Mouse (Mus musculus): ENCODE measurements around the gene Mif4gd. TPM values are rescaled to one million over a fixed set of nuclear protein-coding genes. Genes with fewer than 3 reads are reported as not detected.

Gene Mif4gd
- 188 and 215 TPM in 2 replicates for polyA plus RNA-seq (2012; rRNA removed)

DNA sequence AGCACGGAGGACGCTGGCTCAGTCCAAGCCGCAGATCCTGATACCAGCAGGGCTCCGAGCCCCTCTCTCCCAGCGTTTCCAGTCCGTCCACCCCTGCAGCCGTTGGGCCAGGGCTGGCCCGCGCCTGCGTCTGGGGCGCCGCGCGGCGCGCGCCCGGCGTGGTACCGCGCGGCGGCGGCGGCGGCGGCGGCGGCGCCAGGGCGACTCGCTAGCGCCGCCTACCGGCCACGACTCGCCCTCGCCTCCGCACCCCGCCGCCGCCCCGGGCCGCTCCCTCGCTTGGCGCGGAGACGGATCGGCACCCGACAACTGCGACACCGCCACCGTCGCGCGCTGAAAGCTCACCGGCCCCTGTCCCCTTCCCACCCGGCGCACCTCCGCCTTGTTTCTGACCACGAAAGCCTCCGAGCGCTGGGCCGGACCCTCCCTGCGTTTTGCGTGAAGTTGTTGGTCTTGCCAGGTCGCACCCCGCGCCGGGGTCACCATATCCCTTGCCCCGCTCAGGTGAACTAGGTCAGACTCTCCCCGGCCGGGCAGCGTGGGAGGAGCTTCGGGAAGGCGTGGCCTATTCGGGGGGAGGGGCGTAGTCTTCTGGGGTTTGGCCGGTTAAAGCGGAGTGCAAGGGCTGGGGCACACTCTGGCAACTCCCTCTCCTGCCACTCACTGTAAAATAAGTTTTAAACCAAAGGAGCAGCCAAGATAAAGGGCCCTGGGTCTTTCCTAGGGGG is at the start of gene Mif4gd:
Mif4gd (minus strand) TSS at position 560 of the 728 bp plus-strand sequence.
- H3K27me3 ChIP-seq (ENCODE audit: control insufficient read depth, insufficient read depth, low read length): no peaks in the 10 kb centered on the region
- under 1% methylated on average over 79 of the region's 80 CpGs for WGBS
- peaks cover 12% of the 10 kb centered on the region for H3K36me3 ChIP-seq (ENCODE audit: control insufficient read depth, insufficient read depth, low read length)

DNA sequence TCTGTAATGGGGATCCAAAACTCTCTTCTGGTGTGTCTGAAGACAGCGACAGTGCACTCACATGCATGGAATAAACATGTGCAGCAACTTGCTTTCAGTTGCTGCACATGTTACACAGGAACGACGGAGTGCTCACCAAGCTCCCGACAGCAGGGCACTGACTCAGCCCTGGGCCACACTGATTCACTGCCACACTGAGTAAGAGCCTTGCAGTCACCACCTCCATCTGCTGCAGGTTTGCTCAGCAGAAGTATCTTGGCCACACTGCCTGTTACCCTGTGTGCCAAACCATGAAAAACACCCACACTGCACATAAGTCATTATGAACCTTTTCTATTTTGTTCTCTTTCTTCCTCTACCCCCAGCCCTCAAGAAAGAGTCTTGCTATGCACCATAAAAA is 47.6 kb upstream of the Mif4gd start:
- Histone ChIP-seq H3K4me1 (replicated peaks; ENCODE audit: control insufficient read depth, insufficient read depth, low read length) (peaks cover 19% of the 10 kb centered on the region), H3K27me3 (ENCODE audit: control insufficient read depth, insufficient read depth, low read length) (no peaks in the 10 kb centered on the region), H3K27ac (ENCODE audit: control insufficient read depth, insufficient read depth, low read length) (no peak overlapping the region), H3K4me3 (ENCODE audit: control insufficient read depth, insufficient read depth, low read length) (no peak overlapping the region), H3K36me3 (ENCODE audit: control insufficient read depth, insufficient read depth, low read length) (no peaks in the 10 kb centered on the region)
- no peak for DNase-seq
- WGBS: 89% methylated on average over 4 of the region's 4 CpGs
- TF ChIP-seq CTCF (IDR thresholded peaks at IDR 0.05; ENCODE audit: borderline replicate concordance, control insufficient read depth, extremely low read depth, insufficient read depth, low read length, poor library complexity): no peak
- TF ChIP-seq POLR2A (IDR thresholded peaks at IDR 0.05; ENCODE audit: control insufficient read depth, extremely low read depth, insufficient read depth, low read length, poor library complexity): no peak

More for the DNA sequence above, at the start of gene Mif4gd:
- peak; percentile 98 for DNase-seq
- TF ChIP-seq POLR2A (IDR thresholded peaks at IDR 0.05; ENCODE audit: control insufficient read depth, extremely low read depth, insufficient read depth, low read length, poor library complexity) (peak; percentile 74), CTCF (IDR thresholded peaks at IDR 0.05; ENCODE audit: borderline replicate concordance, control insufficient read depth, extremely low read depth, insufficient read depth, low read length, poor library complexity) (peak; percentile 85)
- peak within 1 kb of the TSS; percentile 60 for H3K4me3 ChIP-seq (ENCODE audit: control insufficient read depth, insufficient read depth, low read length)
- peak within 1 kb of the TSS; percentile 67 for H3K27ac ChIP-seq (ENCODE audit: control insufficient read depth, insufficient read depth, low read length)
- peaks cover 17% of the 10 kb centered on the region for H3K4me1 ChIP-seq (replicated peaks; ENCODE audit: control insufficient read depth, insufficient read depth, low read length)

- Histone ChIP-seq H3K27me3 (ENCODE audit: control insufficient read depth, insufficient read depth, low read length) (no peaks in the 10 kb centered on the region), H3K36me3 (ENCODE audit: control insufficient read depth, insufficient read depth, low read length) (peaks cover 14% of the 10 kb centered on the region), H3K27ac (ENCODE audit: control insufficient read depth, insufficient read depth, low read length) (no peak overlapping the region), H3K4me1 (replicated peaks; ENCODE audit: control insufficient read depth, insufficient read depth, low read length) (peaks cover 6% of the 10 kb centered on the region), H3K4me3 (ENCODE audit: control insufficient read depth, insufficient read depth, low read length) (no peak overlapping the region)
- 73% methylated on average over 6 of the region's 6 CpGs for WGBS
- TF ChIP-seq CTCF (IDR thresholded peaks at IDR 0.05; ENCODE audit: borderline replicate concordance, control insufficient read depth, extremely low read depth, insufficient read depth, low read length, poor library complexity): no peak
- TF ChIP-seq POLR2A (IDR thresholded peaks at IDR 0.05; ENCODE audit: control insufficient read depth, extremely low read depth, insufficient read depth, low read length, poor library complexity): no peak
- DNase-seq: no peak
Measured at GRCm38 (mm10) chr11:115658521-115658920, 45.8 kb upstream of the Mif4gd start.

DNA sequence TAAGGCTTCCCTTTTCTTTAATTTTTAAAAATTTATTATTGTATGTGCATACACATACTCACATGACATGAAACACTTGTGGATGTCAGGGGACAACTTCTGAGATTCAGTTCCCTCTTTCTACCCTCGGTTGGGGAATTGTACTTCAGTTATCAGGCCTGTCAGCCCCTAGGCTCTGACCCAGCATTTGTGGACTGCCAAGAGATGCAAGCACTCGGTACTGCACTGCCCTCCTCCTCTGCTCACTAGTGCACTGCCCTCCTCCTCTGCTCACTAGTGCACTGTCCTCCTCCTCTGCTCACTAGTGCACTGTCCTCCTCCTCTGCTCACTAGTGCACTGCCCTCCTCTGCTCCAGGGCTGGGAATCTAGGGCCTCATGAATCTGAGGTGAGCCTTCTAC is 41.4 kb upstream of the Mif4gd start:
- Histone ChIP-seq H3K27me3 (ENCODE audit: control insufficient read depth, insufficient read depth, low read length) (no peaks in the 10 kb centered on the region), H3K4me1 (replicated peaks; ENCODE audit: control insufficient read depth, insufficient read depth, low read length) (no peaks in the 10 kb centered on the region), H3K36me3 (ENCODE audit: control insufficient read depth, insufficient read depth, low read length) (peaks cover 22% of the 10 kb centered on the region), H3K4me3 (ENCODE audit: control insufficient read depth, insufficient read depth, low read length) (no peak overlapping the region), H3K27ac (ENCODE audit: control insufficient read depth, insufficient read depth, low read length) (no peak overlapping the region)
- no peak for TF ChIP-seq CTCF (IDR thresholded peaks at IDR 0.05; ENCODE audit: borderline replicate concordance, control insufficient read depth, extremely low read depth, insufficient read depth, low read length, poor library complexity)
- TF ChIP-seq POLR2A (IDR thresholded peaks at IDR 0.05; ENCODE audit: control insufficient read depth, extremely low read depth, insufficient read depth, low read length, poor library complexity): no peak
- WGBS: 74% methylated on average over 2 of the region's 2 CpGs
- DNase-seq: no peak

- Histone ChIP-seq H3K4me3 (ENCODE audit: control insufficient read depth, insufficient read depth, low read length) (no peak overlapping the region), H3K27ac (ENCODE audit: control insufficient read depth, insufficient read depth, low read length) (no peak overlapping the region), H3K4me1 (replicated peaks; ENCODE audit: control insufficient read depth, insufficient read depth, low read length) (no peaks in the 10 kb centered on the region), H3K36me3 (ENCODE audit: control insufficient read depth, insufficient read depth, low read length) (peaks cover 26% of the 10 kb centered on the region), H3K27me3 (ENCODE audit: control insufficient read depth, insufficient read depth, low read length) (no peaks in the 10 kb centered on the region)
- 93% methylated on average over 3 of the region's 3 CpGs for WGBS
- no peak for DNase-seq
- TF ChIP-seq POLR2A (IDR thresholded peaks at IDR 0.05; ENCODE audit: control insufficient read depth, extremely low read depth, insufficient read depth, low read length, poor library complexity) (no peak), CTCF (IDR thresholded peaks at IDR 0.05; ENCODE audit: borderline replicate concordance, control insufficient read depth, extremely low read depth, insufficient read depth, low read length, poor library complexity) (no peak)
Measured at GRCm38 (mm10) chr11:115653194-115653593, 40.4 kb upstream of the Mif4gd start.

DNA sequence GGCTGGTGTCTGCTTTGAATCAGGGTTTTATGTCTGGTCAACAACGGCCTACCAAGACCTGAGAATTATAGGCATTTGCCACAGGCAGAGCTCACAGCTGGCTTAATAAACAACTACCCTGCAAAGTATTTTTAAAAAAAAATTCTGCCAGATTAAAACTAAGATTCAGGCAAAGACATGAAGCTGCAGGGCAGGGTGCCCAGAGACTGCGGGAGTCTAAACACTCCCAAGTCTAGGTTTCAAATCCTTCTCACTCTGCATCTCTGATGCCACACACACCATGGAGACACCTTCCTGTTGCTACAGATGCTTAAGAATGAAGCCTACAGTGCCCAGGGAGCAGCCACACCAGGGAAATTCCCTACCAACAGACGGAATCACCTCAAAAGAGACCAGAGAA is 38.9 kb upstream of the Mif4gd start:
- no peak overlapping the region for H3K27ac ChIP-seq (ENCODE audit: control insufficient read depth, insufficient read depth, low read length)

More for the DNA sequence above, 38.9 kb upstream of the Mif4gd start:
- no peak for DNase-seq
- 97% methylated on average over 3 of the region's 3 CpGs for WGBS
- TF ChIP-seq POLR2A (IDR thresholded peaks at IDR 0.05; ENCODE audit: control insufficient read depth, extremely low read depth, insufficient read depth, low read length, poor library complexity): no peak
- no peak for TF ChIP-seq CTCF (IDR thresholded peaks at IDR 0.05; ENCODE audit: borderline replicate concordance, control insufficient read depth, extremely low read depth, insufficient read depth, low read length, poor library complexity)
- Histone ChIP-seq H3K27me3 (ENCODE audit: control insufficient read depth, insufficient read depth, low read length) (no peaks in the 10 kb centered on the region), H3K4me3 (ENCODE audit: control insufficient read depth, insufficient read depth, low read length) (no peak overlapping the region), H3K4me1 (replicated peaks; ENCODE audit: control insufficient read depth, insufficient read depth, low read length) (peaks cover 2% of the 10 kb centered on the region), H3K36me3 (ENCODE audit: control insufficient read depth, insufficient read depth, low read length) (peaks cover 26% of the 10 kb centered on the region)
